Mouse (Mus musculus) left cerebral cortex, postnatal 10 days (tissue): ENCODE measurements at regions not wholly inside any gene's neighbourhood (a gene's known extent, or its start where the extent isn't known, plus 50 kb on each side); places are given as distances from the start of the nearest gene placed in this dataset.

Experiments used
- DNase-seq, 2 experiments: peaks; one replicate each; pipeline ENCODE4 v3.0.0; 2021 to 2022; ENCODE audit warnings: low spot score in 2 of 2, mixed read lengths in 1 of 2; ENCODE audit errors: extremely low spot score in 1 of 2
- intact Hi-C: fragments of 180-260 bp; cut with DNase I; formaldehyde crosslinking; loops from one replicate; pipeline ENCODE4 v1.15.1; 2025

GRCm38 (mm10) chr10:111083861-111084260 lies 73.9 kb upstream of the Zdhhc17 start:
- intact Hi-C loops: no loop called here
- no peak for DNase-seq

- no peak for DNase-seq
- intact Hi-C loops: no loop called here
Measured at GRCm38 (mm10) chr10:111083338-111083737, 73.4 kb upstream of the Zdhhc17 start.

DNA sequence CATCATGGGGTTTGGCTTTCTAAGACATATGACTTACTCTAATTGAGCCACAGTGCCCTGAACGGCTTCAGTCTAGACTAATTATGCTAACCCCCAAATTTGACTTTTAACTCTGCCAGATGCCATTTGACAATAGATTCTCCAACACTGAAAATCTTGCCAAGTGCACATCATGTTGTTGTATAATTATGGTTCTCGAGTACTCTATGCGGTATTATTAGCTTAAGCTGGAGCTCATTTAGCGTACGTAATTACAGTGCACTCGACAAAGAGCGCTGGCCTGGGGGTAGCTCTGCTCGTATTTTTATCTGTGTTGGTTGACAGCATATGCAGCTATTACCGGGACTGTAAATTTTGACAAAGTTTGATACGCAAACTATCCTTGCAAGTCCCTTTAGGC lies 70.4 kb upstream of the Zdhhc17 start:
- no peak for DNase-seq
- intact Hi-C loops: no loop called here

DNA sequence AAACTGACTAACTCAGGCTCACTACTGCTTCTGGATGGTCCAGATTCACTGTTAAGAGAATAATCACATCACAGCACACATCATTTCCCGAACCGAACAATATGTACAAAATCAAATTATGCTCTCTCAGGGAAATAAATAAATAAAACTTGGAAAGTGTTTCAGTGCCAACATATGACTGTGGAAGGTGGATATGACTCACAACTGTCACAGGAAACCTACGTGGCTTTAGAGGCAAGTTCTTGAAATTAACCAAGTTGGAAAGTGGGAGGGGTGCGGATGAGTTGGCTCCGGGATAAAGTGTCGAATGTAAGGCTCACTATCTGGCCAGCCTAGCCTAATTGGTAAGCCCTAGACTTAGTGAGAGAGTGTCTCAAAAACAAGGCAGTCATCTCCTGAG lies 69.1 kb upstream of the Zdhhc17 start:
- DNase-seq: no peak
- intact Hi-C loops: no loop called here

DNA sequence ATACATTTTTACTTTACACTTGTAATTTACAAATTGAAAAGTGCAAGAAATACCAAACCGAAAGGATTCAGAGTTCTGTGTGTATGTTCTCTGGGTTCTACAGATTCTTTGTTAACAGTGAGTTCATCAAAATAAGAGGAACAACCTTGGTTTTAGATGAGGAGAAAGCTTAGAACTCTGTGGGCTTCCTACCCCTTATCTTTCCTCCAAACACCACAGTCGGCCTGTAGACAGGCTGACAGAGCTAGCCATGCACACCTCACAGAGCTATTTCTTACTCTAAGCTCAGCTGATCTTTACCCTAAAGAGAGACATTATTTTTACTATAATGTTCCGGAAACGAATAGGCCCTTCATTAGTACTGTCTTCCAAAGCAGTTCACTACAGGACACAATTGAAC lies 67.7 kb upstream of the Zdhhc17 start:
- no peak for DNase-seq
- intact Hi-C loops: no loop called here

DNA sequence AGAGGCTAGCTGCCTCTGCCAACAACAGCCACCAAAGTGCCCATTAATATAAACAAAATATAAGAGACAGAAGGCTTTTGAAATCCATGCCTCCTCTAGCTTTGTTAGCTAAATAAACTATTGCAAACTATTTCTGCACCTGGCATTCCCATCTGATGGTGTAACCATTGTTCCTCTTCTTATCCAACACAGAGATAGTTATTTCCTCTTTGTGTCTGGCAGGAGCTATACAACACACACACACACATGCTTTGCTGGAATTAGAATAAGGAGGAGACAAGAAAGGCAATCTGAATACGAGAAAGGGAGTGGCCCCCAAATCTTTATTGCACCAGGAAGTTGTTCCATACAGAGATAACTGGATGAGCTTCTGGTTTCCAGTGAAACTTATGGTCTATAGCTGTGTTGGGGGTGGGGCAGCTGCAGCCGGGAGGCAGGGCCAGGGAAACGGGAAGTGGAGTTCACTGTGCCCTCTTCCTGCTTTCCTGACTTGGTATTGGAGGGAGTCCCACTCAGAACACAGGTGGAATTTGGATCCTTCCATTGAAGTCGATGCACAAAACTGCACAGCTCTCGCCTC lies 64.0 kb upstream of the Zdhhc17 start:
- intact Hi-C loops: no loop called here
- DNase-seq: no peak

DNA sequence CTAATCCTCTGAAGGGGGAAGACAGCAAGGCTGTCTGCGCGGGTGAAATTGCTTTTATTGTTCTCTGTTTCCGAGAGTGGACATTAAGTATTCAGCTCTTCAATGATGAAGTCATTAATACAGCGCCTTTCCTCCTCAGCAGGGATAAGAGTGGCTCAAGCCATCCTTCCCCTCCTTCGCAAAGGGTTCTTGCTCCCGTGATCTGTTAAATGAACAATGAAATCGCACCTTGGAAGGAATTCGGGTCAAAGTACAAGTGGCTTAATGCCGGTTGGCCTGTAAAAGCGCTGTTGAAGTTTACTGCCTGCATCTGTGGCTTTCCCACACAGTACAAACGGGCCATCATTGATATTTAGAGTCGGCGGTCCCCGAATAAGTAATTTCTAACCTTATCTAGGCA lies 63.3 kb upstream of the Zdhhc17 start:
- no peak for DNase-seq
- intact Hi-C loops: no loop called here

GRCm38 (mm10) chr10:111072554-111072909 lies 62.6 kb upstream of the Zdhhc17 start:
- no peak for DNase-seq
- intact Hi-C loops: no loop called here

DNA sequence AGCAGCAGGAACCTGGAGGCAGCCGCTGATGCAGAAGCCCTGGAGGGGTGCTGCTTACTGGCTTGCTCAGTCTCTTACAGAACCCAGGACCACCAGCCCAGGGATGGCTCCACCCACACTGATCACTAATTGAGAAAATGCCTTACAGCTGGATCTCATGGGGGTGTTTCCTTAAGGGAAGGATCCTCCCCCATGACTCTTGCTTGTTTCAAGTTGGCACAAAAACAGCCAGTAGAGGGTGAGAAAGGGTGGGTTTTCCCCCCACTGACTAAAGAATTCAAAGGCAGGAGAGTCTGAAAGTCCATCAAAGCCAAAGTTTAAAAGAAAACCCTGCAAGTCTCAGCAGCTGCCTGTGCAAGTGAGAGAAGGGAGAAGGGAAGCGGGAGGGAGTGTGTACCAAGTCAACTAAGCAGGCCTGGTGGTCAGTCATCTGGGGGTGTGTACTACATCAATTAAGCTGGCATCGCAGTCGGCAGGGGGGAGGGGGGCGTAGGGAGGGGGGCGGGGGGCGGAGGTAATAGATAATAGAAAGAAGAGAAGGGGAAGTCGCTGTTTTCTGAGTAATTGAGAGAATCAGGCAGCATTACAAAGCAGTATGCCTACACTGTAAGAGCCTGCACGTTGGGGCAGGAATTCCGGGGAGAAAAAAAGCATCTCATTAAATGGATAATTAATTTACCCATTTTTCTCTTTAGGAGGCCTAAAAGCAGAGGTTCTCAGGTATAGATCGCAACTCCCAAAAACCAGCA lies 62.0 kb upstream of the Zdhhc17 start:
- no peak for DNase-seq
- intact Hi-C loops: no loop called here

DNA sequence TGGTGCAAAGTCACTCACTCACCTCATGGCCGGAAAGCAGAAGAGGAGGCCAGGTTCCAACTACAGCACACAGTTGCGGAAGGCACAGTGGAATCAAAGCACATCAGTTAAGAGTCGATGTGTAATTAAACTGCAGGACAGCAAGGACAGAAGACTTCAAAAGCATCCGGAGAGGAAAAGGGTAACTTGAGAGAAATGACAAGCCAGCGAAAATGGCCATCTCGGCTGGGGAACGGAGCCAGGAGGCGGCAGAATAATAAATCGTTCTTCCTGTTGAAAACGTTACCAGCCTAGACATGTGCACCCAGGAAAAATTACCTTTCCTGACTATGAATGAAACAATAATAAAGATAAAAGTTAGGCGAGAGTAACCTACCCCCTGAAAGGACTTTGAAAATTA lies 56.2 kb upstream of the Zdhhc17 start:
- intact Hi-C loops: no loop called here
- no peak for DNase-seq

GRCm38 (mm10) chr10:111060626-111061025 lies 50.7 kb upstream of the Zdhhc17 start:
- no peak for DNase-seq
- intact Hi-C loops: no loop called here
